Mouse (Mus musculus) heart, adult 8-10 months (tissue): Measurements from ENCODE around the gene Vmn1r60. TPM values are rescaled to one million over a fixed set of nuclear protein-coding genes. Genes with fewer than 3 reads are reported as not detected.
"Not testable (repeated sequence)": the region's sequence is repeated elsewhere in the genome, so short reads cannot be mapped to it uniquely, and the experiment has no call there.

ENCODE experiments used
- DNase-seq: peaks from one replicate; pipeline ENCODE4 v3.0.0; 2022; ENCODE audit warnings: low spot score
- total RNA-seq, 4 experiments: library from RNA; stranded (reverse); gene quantifications; 2 replicates each; pipeline ENCODE4 v1.2.4; 2022

Gene Vmn1r60
- total RNA-seq = not detected

GRCm38 (mm10) chr7:5547217-5547616 is at the start of gene Vmn1r60:
TSS of gene Vmn1r60 (minus strand) at chr7:5547317.
- DNase-seq = not testable (repeated sequence)

DNA sequence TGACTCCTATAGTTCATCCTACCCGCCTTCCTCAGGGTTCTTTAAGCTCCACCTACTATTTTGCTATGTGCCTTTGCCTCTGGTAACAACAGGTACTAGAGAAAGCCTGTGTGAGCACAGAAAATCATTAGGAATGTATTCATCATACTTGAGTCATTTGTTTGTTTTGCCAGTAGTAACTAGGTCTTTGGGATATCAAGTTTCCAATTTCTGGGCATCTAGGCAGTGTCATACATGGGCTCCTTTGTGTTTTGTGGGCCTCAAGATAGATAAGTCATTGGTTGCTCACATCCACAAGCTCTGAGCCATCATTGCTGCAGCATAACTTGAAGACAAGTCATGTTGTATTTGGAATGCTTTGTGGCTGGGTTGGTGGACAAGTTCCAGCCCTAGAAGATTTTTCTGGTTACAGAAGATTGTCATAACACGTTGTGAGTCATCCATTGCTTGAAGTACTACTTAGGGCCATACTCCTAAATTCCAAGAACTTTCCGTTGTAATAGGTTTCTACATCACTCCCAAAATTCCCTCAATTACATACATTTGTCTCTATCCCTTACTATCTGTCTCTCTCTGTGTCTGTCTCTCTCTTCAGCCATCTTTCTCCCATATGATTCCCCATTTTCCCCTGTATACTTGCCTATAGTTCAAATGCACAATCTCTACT is 6.2 kb downstream of the Vmn1r60 start:
- DNase-seq = not testable (repeated sequence)

- DNase-seq = not testable (repeated sequence)
Measured at GRCm38 (mm10) chr7:5493856-5494255, 53.3 kb downstream of the Vmn1r60 start, which contains the start of gene Vmn2r28. TSS of gene Vmn2r28 (minus strand) at chr7:5493956.

Other genes with a start within 250 kb of the Vmn1r60 start
- gene Gm5065, start 196.8 kb downstream of the Vmn1r60 start, total RNA-seq = not detected
- not detected for gene Nlrp2, start 196.3 kb downstream of the Vmn1r60 start, total RNA-seq
- not detected for gene Vmn1r58, start 133.9 kb downstream of the Vmn1r60 start, total RNA-seq
- gene Vmn1r59, start 90.5 kb downstream of the Vmn1r60 start, total RNA-seq = not detected
- not detected for gene Vmn2r28, start 53.4 kb downstream of the Vmn1r60 start, total RNA-seq
- not detected for gene Vmn1r61, start 66.0 kb upstream of the Vmn1r60 start, total RNA-seq
- gene Vmn1r62, start 126.3 kb upstream of the Vmn1r60 start, total RNA-seq = not detected